Mouse (Mus musculus): ENCODE results near the gene Rasgef1a. TPM values are rescaled to one million over a fixed set of nuclear protein-coding genes. Genes with fewer than 3 reads are reported as not detected.

Gene Rasgef1a
- total RNA-seq, 1 experiment, result 0.94 TPM

DNA sequence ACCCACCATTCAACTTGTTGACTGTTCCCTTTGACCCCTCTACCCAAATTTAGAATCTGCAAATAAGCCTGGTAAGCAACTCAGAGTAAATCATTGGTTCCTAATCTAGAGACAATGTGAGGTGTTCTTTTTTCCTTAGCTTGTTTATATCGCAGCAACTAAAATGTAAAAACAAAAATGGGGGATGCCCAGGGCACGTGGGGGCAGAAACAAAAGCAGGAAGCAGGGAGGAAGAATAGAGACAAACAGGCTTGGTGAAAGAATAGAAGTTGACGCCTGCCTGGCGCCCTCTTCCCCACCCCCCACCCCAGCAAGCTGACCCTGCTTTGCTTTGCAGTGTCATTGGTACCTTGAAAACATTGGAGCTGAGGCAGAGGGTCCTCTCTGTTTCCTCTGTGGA, 33.9 kb downstream of the Rasgef1a start:
- TF ChIP-seq ZC3H11A (IDR thresholded peaks at IDR 0.05; ENCODE audit: borderline replicate concordance, low read depth, low read length), result no peak
- no peak for TF ChIP-seq ZNF384 (IDR thresholded peaks at IDR 0.05; ENCODE audit: low read depth, low read length)
- TF ChIP-seq CHD2 (IDR thresholded peaks at IDR 0.05; ENCODE audit: low read depth, low read length), result no peak
- no peak for TF ChIP-seq HCFC1 (IDR thresholded peaks at IDR 0.05; ENCODE audit: borderline replicate concordance, insufficient read depth, low read length)
- TF ChIP-seq MAFK (IDR thresholded peaks at IDR 0.05; ENCODE audit: insufficient read depth, low read depth, low read length), result no peak

DNA sequence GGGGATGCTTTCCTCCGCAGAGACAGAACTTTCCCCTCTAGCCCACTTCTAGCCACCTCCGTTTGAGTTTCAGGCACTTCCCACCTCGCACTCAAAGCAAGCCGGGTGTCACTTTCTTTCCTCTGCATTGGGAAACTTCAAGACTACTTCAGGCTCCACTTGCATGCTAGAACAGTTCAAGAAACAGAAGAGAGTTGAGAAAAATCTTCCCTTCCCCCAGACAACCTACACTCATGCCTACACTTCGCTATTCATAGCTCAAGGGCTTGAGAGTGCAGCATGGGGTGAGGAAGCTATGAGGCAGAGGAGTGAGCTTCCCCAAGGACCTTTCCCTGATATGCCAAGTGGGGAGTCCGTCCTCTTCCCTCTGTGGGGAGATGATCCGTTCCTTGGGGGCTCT, 34.7 kb downstream of the Rasgef1a start:
- H3K27ac ChIP-seq (ENCODE audit: insufficient read depth, low read depth, low read length, poor library complexity, severe bottlenecking), result no peak overlapping the region
- H3K36me3 ChIP-seq (ENCODE audit: control insufficient read depth, insufficient read depth, low read length, poor library complexity, severe bottlenecking), result no peaks in the 10 kb centered on the region
- H3K4me1 ChIP-seq (ENCODE audit: control insufficient read depth in 2 of 2, insufficient read depth in 2 of 2, low read length in 2 of 2, poor library complexity in 1 of 2), result peaks cover 0 to 14% of the 10 kb centered on the region in 2 experiments; a peak in 3 of 4 replicates
- no peaks in the 10 kb centered on the region for H3K9me3 ChIP-seq (ENCODE audit: control insufficient read depth, insufficient read depth, low read depth, low read length)
- in situ Hi-C loops (cut with MboI; ENCODE audit: low sequenced_read_pairs in 2 of 2, unreplicated experiment in 2 of 2), result no loop called here
- DNase-seq (ENCODE audit: low read depth, low spot score), result no peak
- no peak overlapping the region for H3K9ac ChIP-seq (ENCODE audit: insufficient read depth, low read depth, low read length, poor library complexity, severe bottlenecking)
- no peak overlapping the region for H3K4me3 ChIP-seq (ENCODE audit: insufficient read depth in 1 of 2, low read depth in 1 of 2, low read length in 2 of 2, poor library complexity in 1 of 2, severe bottlenecking in 1 of 2)
- TF ChIP-seq HCFC1 (IDR thresholded peaks at IDR 0.05; ENCODE audit: borderline replicate concordance, insufficient read depth, low read length), result no peak
- no peak for TF ChIP-seq ZC3H11A (IDR thresholded peaks at IDR 0.05; ENCODE audit: borderline replicate concordance, low read depth, low read length)
- no peak for TF ChIP-seq ZNF384 (IDR thresholded peaks at IDR 0.05; ENCODE audit: low read depth, low read length)
- TF ChIP-seq MAFK (IDR thresholded peaks at IDR 0.05; ENCODE audit: insufficient read depth, low read depth, low read length), result no peak
- no peak for TF ChIP-seq CHD2 (IDR thresholded peaks at IDR 0.05; ENCODE audit: low read depth, low read length)

More for the DNA sequence above, 33.9 kb downstream of the Rasgef1a start:
- no peaks in the 10 kb centered on the region for H3K9me3 ChIP-seq (ENCODE audit: control insufficient read depth, insufficient read depth, low read depth, low read length)
- in situ Hi-C loops (cut with MboI; ENCODE audit: low sequenced_read_pairs in 2 of 2, unreplicated experiment in 2 of 2), result no loop called here
- H3K27ac ChIP-seq (ENCODE audit: insufficient read depth, low read depth, low read length, poor library complexity, severe bottlenecking), result no peak overlapping the region
- no peak for DNase-seq (ENCODE audit: low read depth, low spot score)
- H3K4me1 ChIP-seq (ENCODE audit: control insufficient read depth in 2 of 2, insufficient read depth in 2 of 2, low read length in 2 of 2, poor library complexity in 1 of 2), result peaks cover 0 to 14% of the 10 kb centered on the region in 2 experiments; a peak in 3 of 4 replicates
- no peak overlapping the region for H3K4me3 ChIP-seq (ENCODE audit: insufficient read depth in 1 of 2, low read depth in 1 of 2, low read length in 2 of 2, poor library complexity in 1 of 2, severe bottlenecking in 1 of 2)
- no peaks in the 10 kb centered on the region for H3K36me3 ChIP-seq (ENCODE audit: control insufficient read depth, insufficient read depth, low read length, poor library complexity, severe bottlenecking)
- H3K9ac ChIP-seq (ENCODE audit: insufficient read depth, low read depth, low read length, poor library complexity, severe bottlenecking), result no peak overlapping the region

DNA sequence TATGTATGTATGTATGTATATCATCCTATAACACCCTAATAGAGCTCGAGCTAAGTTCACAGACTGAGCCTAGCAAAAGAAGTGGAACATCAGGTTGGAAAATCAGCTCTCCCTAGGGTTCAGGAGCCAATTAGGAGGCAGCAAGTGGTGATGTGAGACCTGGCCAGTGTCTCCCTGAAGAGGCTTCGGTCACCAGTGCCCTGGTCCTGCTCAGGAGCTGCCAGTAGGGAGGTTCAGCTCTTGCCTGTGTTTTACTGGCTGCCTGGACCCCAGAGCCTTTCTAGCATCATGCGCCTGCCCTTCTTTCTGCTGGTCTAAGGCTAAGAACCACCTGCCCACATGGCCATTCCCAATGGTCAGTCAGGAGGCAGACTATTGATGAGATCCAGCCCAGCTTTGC, 35.3 kb downstream of the Rasgef1a start:
- H3K4me3 ChIP-seq (ENCODE audit: insufficient read depth in 1 of 2, low read depth in 1 of 2, low read length in 2 of 2, poor library complexity in 1 of 2, severe bottlenecking in 1 of 2), result no peak overlapping the region
- in situ Hi-C loops (cut with MboI; ENCODE audit: low sequenced_read_pairs in 2 of 2, unreplicated experiment in 2 of 2), result no loop called here
- H3K36me3 ChIP-seq (ENCODE audit: control insufficient read depth, insufficient read depth, low read length, poor library complexity, severe bottlenecking), result no peaks in the 10 kb centered on the region
- no peak overlapping the region for H3K9ac ChIP-seq (ENCODE audit: insufficient read depth, low read depth, low read length, poor library complexity, severe bottlenecking)
- TF ChIP-seq MAFK (IDR thresholded peaks at IDR 0.05; ENCODE audit: insufficient read depth, low read depth, low read length), result no peak
- TF ChIP-seq CHD2 (IDR thresholded peaks at IDR 0.05; ENCODE audit: low read depth, low read length), result no peak
- no peak for TF ChIP-seq ZC3H11A (IDR thresholded peaks at IDR 0.05; ENCODE audit: borderline replicate concordance, low read depth, low read length)
- no peak for TF ChIP-seq HCFC1 (IDR thresholded peaks at IDR 0.05; ENCODE audit: borderline replicate concordance, insufficient read depth, low read length)
- no peak for TF ChIP-seq ZNF384 (IDR thresholded peaks at IDR 0.05; ENCODE audit: low read depth, low read length)
- peaks cover 0 to 14% of the 10 kb centered on the region in 2 experiments; a peak in 3 of 4 replicates for H3K4me1 ChIP-seq (ENCODE audit: control insufficient read depth in 2 of 2, insufficient read depth in 2 of 2, low read length in 2 of 2, poor library complexity in 1 of 2)
- no peaks in the 10 kb centered on the region for H3K9me3 ChIP-seq (ENCODE audit: control insufficient read depth, insufficient read depth, low read depth, low read length)
- H3K27ac ChIP-seq (ENCODE audit: insufficient read depth, low read depth, low read length, poor library complexity, severe bottlenecking), result no peak overlapping the region
- no peak for DNase-seq (ENCODE audit: low read depth, low spot score)

DNA sequence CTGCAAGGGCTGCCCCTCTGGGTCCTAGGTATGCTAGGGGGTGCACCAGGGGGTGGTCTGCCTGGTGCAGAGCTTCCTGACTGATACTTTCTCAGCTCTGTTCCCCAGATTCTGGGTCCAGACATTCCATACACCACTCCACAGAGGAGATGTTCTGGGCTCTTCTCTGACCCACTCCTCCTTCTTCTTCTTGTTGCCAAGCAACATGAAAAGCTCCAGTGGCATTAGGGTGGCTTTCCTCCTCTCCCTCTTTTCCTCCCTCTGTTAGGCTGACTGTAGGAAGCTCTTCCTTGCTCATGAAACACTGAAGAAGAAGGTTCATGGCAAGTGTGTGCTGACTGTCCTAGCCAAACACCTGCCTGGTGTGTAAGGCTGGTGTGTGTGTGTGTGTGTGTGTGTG, 35.7 kb downstream of the Rasgef1a start:
- Histone ChIP-seq H3K4me3 (ENCODE audit: insufficient read depth in 1 of 2, low read depth in 1 of 2, low read length in 2 of 2, poor library complexity in 1 of 2, severe bottlenecking in 1 of 2) (no peak overlapping the region), H3K9ac (ENCODE audit: insufficient read depth, low read depth, low read length, poor library complexity, severe bottlenecking) (no peak overlapping the region), H3K9me3 (ENCODE audit: control insufficient read depth, insufficient read depth, low read depth, low read length) (no peaks in the 10 kb centered on the region), H3K4me1 (ENCODE audit: control insufficient read depth in 2 of 2, insufficient read depth in 2 of 2, low read length in 2 of 2, poor library complexity in 1 of 2) (peaks cover 0 to 14% of the 10 kb centered on the region in 2 experiments; a peak in 3 of 4 replicates), H3K27ac (ENCODE audit: insufficient read depth, low read depth, low read length, poor library complexity, severe bottlenecking) (no peak overlapping the region), H3K36me3 (ENCODE audit: control insufficient read depth, insufficient read depth, low read length, poor library complexity, severe bottlenecking) (no peaks in the 10 kb centered on the region)
- no peak for DNase-seq (ENCODE audit: low read depth, low spot score)
- TF ChIP-seq MAFK (IDR thresholded peaks at IDR 0.05; ENCODE audit: insufficient read depth, low read depth, low read length) (no peak), ZNF384 (IDR thresholded peaks at IDR 0.05; ENCODE audit: low read depth, low read length) (no peak), CHD2 (IDR thresholded peaks at IDR 0.05; ENCODE audit: low read depth, low read length) (no peak), ZC3H11A (IDR thresholded peaks at IDR 0.05; ENCODE audit: borderline replicate concordance, low read depth, low read length) (no peak), HCFC1 (IDR thresholded peaks at IDR 0.05; ENCODE audit: borderline replicate concordance, insufficient read depth, low read length) (no peak)
- in situ Hi-C loops (cut with MboI; ENCODE audit: low sequenced_read_pairs in 2 of 2, unreplicated experiment in 2 of 2), result no loop called here

Measured in ES-E14 (cell line).